Mouse (Mus musculus) erythroblast, embryonic 14.5 days (primary cell): ENCODE data around the gene Sipa1l3. TPM values are rescaled to one million over a fixed set of nuclear protein-coding genes. Genes with fewer than 3 reads are reported as not detected.

Source experiments
- H3K27me3 ChIP-seq: 2 replicates; pipeline ENCODE4 v1.6.1; 2012; ENCODE audit warnings: inconsistent platforms; ENCODE audit not compliant: control insufficient read depth
- H3K36me3 ChIP-seq: 2 replicates; pipeline ENCODE4 v1.6.1; 2012; ENCODE audit warnings: mild to moderate bottlenecking, inconsistent platforms; ENCODE audit not compliant: control insufficient read depth
- H3K4me1 ChIP-seq: 2 replicates; pipeline ENCODE4 v1.6.1; 2012; ENCODE audit warnings: inconsistent platforms; ENCODE audit not compliant: control insufficient read depth
- H3K4me3 ChIP-seq: replicated peaks from 2 replicates; pipeline ENCODE3; 2012; ENCODE audit warnings: moderate library complexity, mild to moderate bottlenecking, inconsistent platforms
- H3K9me3 ChIP-seq: 2 replicates; pipeline ENCODE4 v1.6.1; 2012; ENCODE audit warnings: low read length, inconsistent platforms, mixed read lengths; ENCODE audit not compliant: control insufficient read depth
- GATA1 ChIP-seq: IDR thresholded peaks from 2 replicates; pipeline ENCODE4 v1.6.1; 2012; ENCODE audit warnings: low read length, inconsistent platforms, mixed read lengths
- TAL1 ChIP-seq: IDR thresholded peaks from 3 replicates; pipeline ENCODE4 v1.6.1; 2012; ENCODE audit warnings: low read length, inconsistent platforms, mixed read lengths
- polyA plus RNA-seq: library from polyadenylated mRNA; stranded (reverse); fragments of >175 nt; gene quantifications from 2 replicates; pipeline ENCODE4 v1.2.3, GENCODE M21; 2012

Gene Sipa1l3
- polyA plus RNA-seq, 1 experiment, result 2.0 TPM

- Histone ChIP-seq H3K27me3 (no peaks in the 10 kb centered on the region), H3K36me3 (no peaks in the 10 kb centered on the region), H3K9me3 (no peaks in the 10 kb centered on the region), H3K4me1 (no peaks in the 10 kb centered on the region), H3K4me3 (no peak overlapping the region)
- TF ChIP-seq GATA1 (no peak), TAL1 (no peak)
Measured at GRCm38 (mm10) chr7:29441793-29442192, 76.6 kb downstream of the Sipa1l3 start.

- H3K27me3 ChIP-seq, result no peaks in the 10 kb centered on the region
- no peak overlapping the region for H3K4me3 ChIP-seq
- no peaks in the 10 kb centered on the region for H3K36me3 ChIP-seq
- no peaks in the 10 kb centered on the region for H3K9me3 ChIP-seq
- H3K4me1 ChIP-seq, result no peaks in the 10 kb centered on the region
- TF ChIP-seq GATA1 (no peak), TAL1 (no peak)
Measured at GRCm38 (mm10) chr7:29441151-29441550, 77.3 kb downstream of the Sipa1l3 start.

GRCm38 (mm10) chr7:29438655-29439282 lies 79.7 kb downstream of the Sipa1l3 start:
- H3K4me1 ChIP-seq, result no peaks in the 10 kb centered on the region
- no peaks in the 10 kb centered on the region for H3K9me3 ChIP-seq
- no peak overlapping the region for H3K4me3 ChIP-seq
- no peak for TF ChIP-seq TAL1
- TF ChIP-seq GATA1, result no peak
- no peaks in the 10 kb centered on the region for H3K27me3 ChIP-seq
- no peaks in the 10 kb centered on the region; the same call in 1 of the 2 replicates for H3K36me3 ChIP-seq

- Histone ChIP-seq H3K9me3 (no peaks in the 10 kb centered on the region), H3K36me3 (no peaks in the 10 kb centered on the region; the same call in 1 of the 2 replicates), H3K4me1 (no peaks in the 10 kb centered on the region), H3K4me3 (no peak overlapping the region), H3K27me3 (no peaks in the 10 kb centered on the region)
- no peak for TF ChIP-seq GATA1
Measured at GRCm38 (mm10) chr7:29438204-29438603, 80.2 kb downstream of the Sipa1l3 start.

GRCm38 (mm10) chr7:29437072-29437471 lies 81.4 kb downstream of the Sipa1l3 start:
- H3K27me3 ChIP-seq, result no peaks in the 10 kb centered on the region
- H3K36me3 ChIP-seq, result no peaks in the 10 kb centered on the region; the same call in 1 of the 2 replicates
- H3K4me3 ChIP-seq, result no peak overlapping the region
- H3K4me1 ChIP-seq, result no peaks in the 10 kb centered on the region
- TF ChIP-seq GATA1, result no peak
- no peak for TF ChIP-seq TAL1
- H3K9me3 ChIP-seq, result no peaks in the 10 kb centered on the region

GRCm38 (mm10) chr7:29434313-29435035 lies 84.0 kb downstream of the Sipa1l3 start:
- Histone ChIP-seq H3K4me3 (no peak overlapping the region), H3K4me1 (peaks cover 11% of the 10 kb centered on the region), H3K9me3 (no peaks in the 10 kb centered on the region), H3K27me3 (no peaks in the 10 kb centered on the region), H3K36me3 (no peaks in the 10 kb centered on the region; the same call in 1 of the 2 replicates)
- TF ChIP-seq GATA1, result no peak
- no peak for TF ChIP-seq TAL1

GRCm38 (mm10) chr7:29433725-29434124 lies 84.7 kb downstream of the Sipa1l3 start:
- TF ChIP-seq GATA1 (no peak), TAL1 (no peak)
- Histone ChIP-seq H3K27me3 (no peaks in the 10 kb centered on the region), H3K4me1 (peaks cover 16% of the 10 kb centered on the region), H3K36me3 (no peaks in the 10 kb centered on the region; the same call in 1 of the 2 replicates), H3K4me3 (no peak overlapping the region), H3K9me3 (no peaks in the 10 kb centered on the region)

- Histone ChIP-seq H3K36me3 (no peaks in the 10 kb centered on the region; the same call in 1 of the 2 replicates), H3K9me3 (no peaks in the 10 kb centered on the region), H3K27me3 (no peaks in the 10 kb centered on the region), H3K4me3 (no peak overlapping the region), H3K4me1 (peaks cover 17% of the 10 kb centered on the region)
- TF ChIP-seq GATA1 (no peak), TAL1 (no peak)
Measured at GRCm38 (mm10) chr7:29432947-29433553, 85.4 kb downstream of the Sipa1l3 start.
